Mouse (Mus musculus) T-helper 17 cell (primary cell): ENCODE measurements around the gene Gabra3.

Experiments used
- in situ Hi-C, 2 experiments: fragments of 300-600 bp; cut with MboI, MseI; formaldehyde crosslinking; loops; 1 replicate in 1 of 2; 2 replicates in 1 of 2; pipeline ENCODE4 v1.15.1; 2025; ENCODE audit warnings: high pct_unique_total_duplicates in 2 of 2

Gabra3 gene

GRCm38 (mm10) chrX:72656230-72656898 lies at the start of gene Gabra3:
TSS of gene Gabra3 (minus strand) at chrX:72656848.
- in situ Hi-C loops: no loop called here

- in situ Hi-C loops: no loop called here
Measured at GRCm38 (mm10) chrX:72655789-72656188, 859 bp downstream of the Gabra3 start.

- in situ Hi-C loops: no loop called here
Measured at GRCm38 (mm10) chrX:72655381-72655780, 1.3 kb downstream of the Gabra3 start.

- in situ Hi-C loops: no loop called here
Measured at GRCm38 (mm10) chrX:72650688-72651087, 6.0 kb downstream of the Gabra3 start.

GRCm38 (mm10) chrX:72644691-72645090 lies 12.0 kb downstream of the Gabra3 start:
- in situ Hi-C loops: no loop called here

GRCm38 (mm10) chrX:72497284-72497683 lies 159.4 kb downstream of the Gabra3 start:
- in situ Hi-C loops: no loop called here

- in situ Hi-C loops: no loop called here
Measured at GRCm38 (mm10) chrX:72489806-72490205, 166.8 kb downstream of the Gabra3 start.

- in situ Hi-C loops: no loop called here
Measured at GRCm38 (mm10) chrX:72386758-72387157, 269.9 kb downstream of the Gabra3 start, which contains the start of gene Magea10. TSS of gene Magea10 (minus strand) at chrX:72386858.
